Mouse (Mus musculus) bone marrow macrophage, adult 2 months (primary cell): ENCODE measurements at regions not wholly inside any gene's neighbourhood (a gene's known extent, or its start where the extent isn't known, plus 50 kb on each side); places are given as distances from the start of the nearest gene placed in this dataset.

Experiments used
- H3K27ac ChIP-seq: 2 replicates; pipeline ENCODE4 v1.5.1; 2012; ENCODE audit warnings: low read depth, low read length; ENCODE audit not compliant: insufficient read depth
- H3K4me1 ChIP-seq: 2 replicates; pipeline ENCODE4 v1.6.1; 2012; ENCODE audit warnings: low read length; ENCODE audit not compliant: control insufficient read depth, insufficient read depth
- H3K4me3 ChIP-seq: 2 replicates; pipeline ENCODE4 v1.5.1; 2012; ENCODE audit warnings: mild to moderate bottlenecking, low read length, moderate library complexity; ENCODE audit not compliant: insufficient read depth
- CTCF ChIP-seq: IDR thresholded peaks from 2 replicates; pipeline ENCODE4 v1.5.1; 2012; ENCODE audit warnings: low read depth, mild to moderate bottlenecking, low read length, moderate library complexity
- POLR2A ChIP-seq: IDR thresholded peaks from 2 replicates; pipeline ENCODE4 v1.6.1; 2012; ENCODE audit warnings: mild to moderate bottlenecking, low read depth, low read length, borderline replicate concordance

- H3K4me3 ChIP-seq: no peak overlapping the region
- H3K27ac ChIP-seq: no peak overlapping the region
- TF ChIP-seq CTCF: no peak
- TF ChIP-seq POLR2A: no peak
- H3K4me1 ChIP-seq: peaks cover 4% of the 10 kb centered on the region
Observed at GRCm38 (mm10) chr4:12539184-12539791, 367.5 kb upstream of the Fam92a start.

- no peak overlapping the region for H3K27ac ChIP-seq
- no peak for TF ChIP-seq POLR2A
- TF ChIP-seq CTCF: no peak
- H3K4me3 ChIP-seq: no peak overlapping the region
- peaks cover 4% of the 10 kb centered on the region for H3K4me1 ChIP-seq
Observed at GRCm38 (mm10) chr4:12538694-12539121, 366.9 kb upstream of the Fam92a start.

GRCm38 (mm10) chr4:12538043-12538442 is 366.2 kb upstream of the Fam92a start:
- TF ChIP-seq CTCF (no peak), POLR2A (no peak)
- H3K27ac ChIP-seq: no peak overlapping the region
- peaks cover 4% of the 10 kb centered on the region for H3K4me1 ChIP-seq
- no peak overlapping the region for H3K4me3 ChIP-seq

- TF ChIP-seq POLR2A: no peak
- no peak for TF ChIP-seq CTCF
- H3K27ac ChIP-seq: no peak overlapping the region
- peaks cover 4% of the 10 kb centered on the region for H3K4me1 ChIP-seq
- H3K4me3 ChIP-seq: no peak overlapping the region
Observed at GRCm38 (mm10) chr4:12534151-12534550, 362.3 kb upstream of the Fam92a start.

GRCm38 (mm10) chr4:12532961-12533360 is 361.1 kb upstream of the Fam92a start:
- TF ChIP-seq CTCF: no peak
- TF ChIP-seq POLR2A: no peak
- no peak overlapping the region for H3K4me3 ChIP-seq
- H3K4me1 ChIP-seq: peaks cover 4% of the 10 kb centered on the region
- no peak overlapping the region; the same call in 1 of the 2 replicates for H3K27ac ChIP-seq

GRCm38 (mm10) chr4:12522358-12522757 is 350.5 kb upstream of the Fam92a start:
- no peak overlapping the region for H3K4me3 ChIP-seq
- no peak overlapping the region for H3K27ac ChIP-seq
- TF ChIP-seq POLR2A (no peak), CTCF (no peak)
- no peaks in the 10 kb centered on the region for H3K4me1 ChIP-seq

- no peaks in the 10 kb centered on the region for H3K4me1 ChIP-seq
- no peak overlapping the region for H3K4me3 ChIP-seq
- no peak overlapping the region for H3K27ac ChIP-seq
- no peak for TF ChIP-seq POLR2A
- TF ChIP-seq CTCF: no peak
Observed at GRCm38 (mm10) chr4:12521246-12521645, 349.4 kb upstream of the Fam92a start.

GRCm38 (mm10) chr4:12516497-12516896 is 344.7 kb upstream of the Fam92a start:
- TF ChIP-seq POLR2A: no peak
- Histone ChIP-seq H3K4me1 (peaks cover 3% of the 10 kb centered on the region; the same call in 1 of the 2 replicates), H3K27ac (no peak overlapping the region), H3K4me3 (no peak overlapping the region)

GRCm38 (mm10) chr4:12511656-12512385 is 340.0 kb upstream of the Fam92a start:
- Histone ChIP-seq H3K4me1 (peaks cover 3% of the 10 kb centered on the region; the same call in 1 of the 2 replicates), H3K4me3 (no peak overlapping the region), H3K27ac (no peak overlapping the region)
- no peak for TF ChIP-seq CTCF
- no peak for TF ChIP-seq POLR2A

- TF ChIP-seq POLR2A: no peak
- no peak for TF ChIP-seq CTCF
- Histone ChIP-seq H3K4me3 (no peak overlapping the region), H3K27ac (no peak overlapping the region), H3K4me1 (peaks cover 2% of the 10 kb centered on the region)
Observed at GRCm38 (mm10) chr4:12506851-12507551, 335.2 kb upstream of the Fam92a start.
